Mouse (Mus musculus) small intestine, adult 2 months (tissue): ENCODE data around the gene Lrrc8b.

Source experiments
- CTCF ChIP-seq: fragments of 200-500 bp; IDR thresholded peaks from 2 replicates; pipeline ENCODE4 v1.5.1; 2012; ENCODE audit warnings: low read depth, mild to moderate bottlenecking, control low read depth, inconsistent platforms, low read length, moderate library complexity, mixed read lengths; ENCODE audit not compliant: insufficient replicate concordance, insufficient read length; ENCODE audit errors: extremely low read depth
- POLR2A ChIP-seq: fragments of 200-500 bp; IDR thresholded peaks from 2 replicates; pipeline ENCODE4 v1.6.1; 2012; ENCODE audit warnings: low read depth, mild to moderate bottlenecking, control low read depth, inconsistent platforms, low read length, moderate library complexity

- TF ChIP-seq CTCF: no peak
- no peak for TF ChIP-seq POLR2A
These were observed 107.9 kb downstream of the Lrrc8b start for GRCm38 (mm10) chr5:105523452-105523851.
